Mouse (Mus musculus) C2C12 (cell line): Measurements from ENCODE around the gene Ndufs6.

Experiments
- CEBPB ChIP-seq: IDR thresholded peaks from one replicate; pipeline ENCODE4 v1.6.1; 2011; ENCODE audit warnings: low read depth, mild to moderate bottlenecking, control low read depth, moderate library complexity
- CTCF ChIP-seq: IDR thresholded peaks from one replicate; pipeline ENCODE4 v1.5.1; 2011; ENCODE audit not compliant: control insufficient read depth, insufficient read depth, insufficient read length
- FOSL1 ChIP-seq: IDR thresholded peaks from one replicate; pipeline ENCODE4 v1.8.0; 2011; ENCODE audit warnings: mild to moderate bottlenecking, low read length; ENCODE audit not compliant: poor library complexity, insufficient read depth, severe bottlenecking
- MAX ChIP-seq: IDR thresholded peaks from one replicate; pipeline ENCODE4 v1.6.1; 2011; ENCODE audit warnings: mild to moderate bottlenecking, control low read depth
- MYOG ChIP-seq: IDR thresholded peaks from one replicate; pipeline ENCODE4 v1.6.1; 2011; ENCODE audit not compliant: control insufficient read depth, insufficient read length; ENCODE audit errors: extremely low read depth
- USF1 ChIP-seq: IDR thresholded peaks from one replicate; pipeline ENCODE4 v1.6.1; 2011; ENCODE audit warnings: low read depth, mild to moderate bottlenecking, control low read depth, moderate library complexity

GRCm38 (mm10) chr13:73346743-73347142 is 18.4 kb upstream of the Ndufs6 start:
- no peak for TF ChIP-seq MAX
- no peak for TF ChIP-seq CTCF
- no peak for TF ChIP-seq USF1
- TF ChIP-seq CEBPB: no peak
- TF ChIP-seq FOSL1: no peak
- no peak for TF ChIP-seq MYOG
